Mouse (Mus musculus) MEL (cell line): ENCODE measurements around the gene Ssc5d. TPM values are rescaled to one million over a fixed set of nuclear protein-coding genes. Genes with fewer than 3 reads are reported as not detected.

Experiments used
- DNase-seq: peaks from one replicate; pipeline ENCODE4 v3.0.0; 2011; ENCODE audit warnings: low read depth, low spot score
- H3K27ac ChIP-seq: 2 replicates; pipeline ENCODE4 v1.5.1; 2012; ENCODE audit warnings: low read depth, mild to moderate bottlenecking, control low read depth, low read length, moderate library complexity; ENCODE audit not compliant: control insufficient read depth
- H3K27me3 ChIP-seq, 2 experiments: fragments of 150-350 bp in 1 of 2; sonication (generic) in 1 of 2; 2 replicates each; pipeline ENCODE4 v1.6.1; 2012; ENCODE audit warnings: low read length in 2 of 2, mild to moderate bottlenecking in 2 of 2, improper control_type of control experiment in 1 of 2, moderate library complexity in 1 of 2; ENCODE audit not compliant: insufficient read depth in 2 of 2, control insufficient read depth in 1 of 2
- H3K36me3 ChIP-seq, 2 experiments: 2 replicates each; pipeline ENCODE4 v1.6.1; 2012 to 2014; ENCODE audit warnings: low read length in 2 of 2, improper control_type of control experiment in 1 of 2, inconsistent platforms in 1 of 2, mild to moderate bottlenecking in 1 of 2; ENCODE audit not compliant: insufficient read depth in 2 of 2, control insufficient read depth in 1 of 2
- H3K4me1 ChIP-seq, 2 experiments: fragments of 150-350 bp in 1 of 2; sonication (generic) in 1 of 2; 2 replicates each; pipeline ENCODE4 v1.6.1; 2012; ENCODE audit warnings: low read length in 2 of 2, improper control_type of control experiment in 1 of 2, mild to moderate bottlenecking in 1 of 2; ENCODE audit not compliant: insufficient read depth in 2 of 2, control insufficient read depth in 1 of 2
- H3K4me3 ChIP-seq, 2 experiments: fragments of 150-350 bp in 1 of 2; sonication (generic) in 1 of 2; 2 replicates each; pipeline ENCODE4 v1.5.1; 2012; ENCODE audit warnings: low read depth in 2 of 2, low read length in 2 of 2, mild to moderate bottlenecking in 2 of 2, moderate library complexity in 2 of 2, control low read depth in 1 of 2, improper control_type of control experiment in 1 of 2; ENCODE audit not compliant: control insufficient read depth in 1 of 2, insufficient read depth in 1 of 2
- H3K79me2 ChIP-seq: 2 replicates; pipeline ENCODE4 v1.6.1; 2012; ENCODE audit warnings: mild to moderate bottlenecking, low read length, moderate library complexity; ENCODE audit not compliant: control insufficient read depth, poor library complexity, insufficient read depth
- H3K9ac ChIP-seq: 2 replicates; pipeline ENCODE4 v1.6.1; 2012; ENCODE audit warnings: low read depth, mild to moderate bottlenecking, control low read depth, low read length, moderate library complexity; ENCODE audit not compliant: control insufficient read depth, poor library complexity, severe bottlenecking
- H3K9me3 ChIP-seq: fragments of 150-350 bp; sonication (generic); replicated peaks from 2 replicates; pipeline ENCODE4 v1.6.1; 2012; ENCODE audit warnings: mild to moderate bottlenecking, low read length, improper control_type of control experiment, moderate library complexity; ENCODE audit not compliant: insufficient read depth
- CTCF ChIP-seq, 3 experiments: IDR thresholded peaks in 2 of 3; conservative IDR thresholded peaks in 1 of 3; 2 replicates each; pipeline ENCODE4 v1.5.1; 2011 to 2012; ENCODE audit warnings: low read length in 3 of 3, low read depth in 2 of 3, mild to moderate bottlenecking in 2 of 3, improper control_type of control experiment in 1 of 3, inconsistent platforms in 1 of 3, mixed read lengths in 1 of 3, moderate library complexity in 1 of 3; ENCODE audit not compliant: control insufficient read depth in 1 of 3, insufficient read depth in 1 of 3, poor library complexity in 1 of 3, severe bottlenecking in 1 of 3
- E2F4 ChIP-seq: IDR thresholded peaks from 2 replicates; pipeline ENCODE4 v1.6.1; 2011; ENCODE audit warnings: low read depth, low read length, improper control_type of control experiment, borderline replicate concordance
- ELF1 ChIP-seq: IDR thresholded peaks from 2 replicates; pipeline ENCODE4 v1.6.1; 2014; ENCODE audit warnings: low read depth, mild to moderate bottlenecking, inconsistent platforms, low read length, improper control_type of control experiment, moderate library complexity
- EP300 ChIP-seq, 2 experiments: IDR thresholded peaks; 2 replicates each; pipeline ENCODE4 v1.6.1; 2011; ENCODE audit warnings: improper control_type of control experiment in 2 of 2, low read length in 2 of 2, low read depth in 1 of 2, mild to moderate bottlenecking in 1 of 2
- GABPA ChIP-seq: IDR thresholded peaks from 2 replicates; pipeline ENCODE4 v1.6.1; 2012; ENCODE audit warnings: low read depth, mild to moderate bottlenecking, inconsistent platforms, low read length, improper control_type of control experiment, moderate library complexity
- HCFC1 ChIP-seq: IDR thresholded peaks from 2 replicates; pipeline ENCODE4 v1.6.1; 2012; ENCODE audit warnings: low read depth, mild to moderate bottlenecking, inconsistent platforms, low read length, improper control_type of control experiment, moderate library complexity
- MXI1 ChIP-seq: IDR thresholded peaks from 2 replicates; pipeline ENCODE4 v1.6.1; 2011; ENCODE audit warnings: mild to moderate bottlenecking, low read depth, low read length, improper control_type of control experiment
- MYB ChIP-seq: IDR thresholded peaks from 2 replicates; pipeline ENCODE4 v1.6.1; 2011; ENCODE audit warnings: mild to moderate bottlenecking, low read depth, low read length, improper control_type of control experiment
- NELFE ChIP-seq: IDR thresholded peaks from 2 replicates; pipeline ENCODE4 v1.6.1; 2011; ENCODE audit warnings: low read depth, low read length, improper control_type of control experiment
- NRF1 ChIP-seq: IDR thresholded peaks from 2 replicates; pipeline ENCODE4 v1.6.1; 2014; ENCODE audit warnings: low read depth, mild to moderate bottlenecking, inconsistent platforms, low read length, improper control_type of control experiment, moderate library complexity; ENCODE audit not compliant: poor library complexity, insufficient read depth, severe bottlenecking
- POLR2A ChIP-seq, 2 experiments: IDR thresholded peaks; 2 replicates each; pipeline ENCODE4 v1.6.1; 2011 to 2012; ENCODE audit warnings: low read length in 2 of 2, mild to moderate bottlenecking in 2 of 2, control low read depth in 1 of 2, improper control_type of control experiment in 1 of 2, low read depth in 1 of 2, moderate library complexity in 1 of 2; ENCODE audit not compliant: control insufficient read depth in 1 of 2, insufficient read depth in 1 of 2, poor library complexity in 1 of 2
- POLR2AphosphoS5 ChIP-seq: IDR thresholded peaks from 2 replicates; pipeline ENCODE4 v1.6.1; 2012; ENCODE audit warnings: low read depth, borderline replicate concordance, mild to moderate bottlenecking, inconsistent platforms, low read length, moderate library complexity, mixed read lengths
- RCOR1 ChIP-seq: IDR thresholded peaks from 2 replicates; pipeline ENCODE4 v1.6.1; 2012; ENCODE audit warnings: low read depth, mild to moderate bottlenecking, inconsistent platforms, low read length, improper control_type of control experiment
- SIN3A ChIP-seq: IDR thresholded peaks from 2 replicates; pipeline ENCODE4 v1.6.1; 2012; ENCODE audit warnings: low read length, improper control_type of control experiment, inconsistent platforms
- UBTF ChIP-seq: IDR thresholded peaks from 2 replicates; pipeline ENCODE4 v1.6.1; 2012; ENCODE audit warnings: low read depth, mild to moderate bottlenecking, inconsistent platforms, low read length, improper control_type of control experiment, moderate library complexity, borderline replicate concordance; ENCODE audit not compliant: insufficient read depth
- USF1 ChIP-seq: IDR thresholded peaks from 2 replicates; pipeline ENCODE4 v1.6.1; 2014; ENCODE audit warnings: low read depth, mild to moderate bottlenecking, inconsistent platforms, low read length, improper control_type of control experiment, moderate library complexity
- ZKSCAN1 ChIP-seq: IDR thresholded peaks from 2 replicates; pipeline ENCODE4 v1.6.1; 2012; ENCODE audit warnings: low read depth, mild to moderate bottlenecking, inconsistent platforms, low read length, improper control_type of control experiment, moderate library complexity
- ZMIZ1 ChIP-seq: IDR thresholded peaks from 2 replicates; pipeline ENCODE4 v1.6.1; 2012; ENCODE audit warnings: low read depth, mild to moderate bottlenecking, inconsistent platforms, low read length, improper control_type of control experiment, moderate library complexity
- polyA plus RNA-seq, 2 experiments: library from polyadenylated mRNA; stranded (reverse) in 1 of 2; unstranded in 1 of 2; fragments of >175 nt in 1 of 2; fragments of >200 nt in 1 of 2; gene quantifications; 2 replicates each; pipeline versions ENCODE4 v1.2.1 to v1.2.4; 2012; ENCODE audit warnings: low replicate concordance in 2 of 2, low read depth in 1 of 2; ENCODE audit not compliant: insufficient read length in 2 of 2, insufficient read depth in 1 of 2, missing spikeins in 1 of 2
- total RNA-seq: library from RNA; depleted of rRNA; stranded (reverse); fragments of 300-350 nt; gene quantifications from 2 replicates; pipeline ENCODE4 v1.2.3, GENCODE M21; 2012

Ssc5d gene
- total and polyA plus RNA-seq, 3 experiments, result 0.04 to 0.17 TPM; not detected in 1

- no peak overlapping the region for H3K4me3 ChIP-seq
- H3K79me2 ChIP-seq, result no peaks in the 10 kb centered on the region
- no peaks in the 10 kb centered on the region for H3K36me3 ChIP-seq
- TF ChIP-seq SIN3A, result no peak
- TF ChIP-seq ZKSCAN1, result no peak
- no peak for TF ChIP-seq ZMIZ1
- no peak for TF ChIP-seq NRF1
- no peak for TF ChIP-seq CTCF (IDR thresholded peaks at IDR 0.05 in 2 of 3, conservative IDR thresholded peaks at IDR 0.05 in 1 of 3; ENCODE audit: control insufficient read depth in 1 of 3, insufficient read depth in 1 of 3, low read depth in 2 of 3, low read length in 3 of 3, poor library complexity in 1 of 3, severe bottlenecking in 1 of 3)
- TF ChIP-seq GABPA, result no peak
- TF ChIP-seq RCOR1, result no peak
- H3K9ac ChIP-seq, result no peak overlapping the region
- no peaks in the 10 kb centered on the region for H3K4me1 ChIP-seq
- no peaks in the 10 kb centered on the region for H3K9me3 ChIP-seq
- no peak overlapping the region for H3K27ac ChIP-seq
- H3K27me3 ChIP-seq, result no peaks in the 10 kb centered on the region
- no peak for DNase-seq
Observed at GRCm38 (mm10) chr7:4895186-4895585, 30.4 kb upstream of the Ssc5d start.

GRCm38 (mm10) chr7:4898851-4899648 lies 26.5 kb upstream of the Ssc5d start:
- Histone ChIP-seq H3K4me1 (no peaks in the 10 kb centered on the region), H3K4me3 (no peak overlapping the region), H3K9ac (no peak overlapping the region), H3K27me3 (no peaks in the 10 kb centered on the region), H3K9me3 (no peaks in the 10 kb centered on the region), H3K27ac (no peak overlapping the region), H3K79me2 (no peaks in the 10 kb centered on the region), H3K36me3 (no peaks in the 10 kb centered on the region)
- no peak for TF ChIP-seq MXI1
- TF ChIP-seq UBTF, result no peak
- no peak for TF ChIP-seq POLR2A (IDR thresholded peaks at IDR 0.05; ENCODE audit: control insufficient read depth in 1 of 2, insufficient read depth in 1 of 2, low read depth in 1 of 2, low read length in 2 of 2, poor library complexity in 1 of 2)
- no peak for TF ChIP-seq EP300 (IDR thresholded peaks at IDR 0.05; ENCODE audit: low read depth in 1 of 2, low read length in 2 of 2)
- no peak for TF ChIP-seq ELF1
- no peak for TF ChIP-seq HCFC1
- no peak for TF ChIP-seq NELFE
- no peak for TF ChIP-seq E2F4
- TF ChIP-seq POLR2AphosphoS5, result no peak
- no peak for TF ChIP-seq MYB
- no peak for TF ChIP-seq USF1
- no peak for TF ChIP-seq SIN3A
- DNase-seq, result no peak
